Mouse (Mus musculus) liver, embryonic 16.5 days (tissue): ENCODE results near the gene Aldh4a1. TPM values are rescaled to one million over a fixed set of nuclear protein-coding genes. Genes with fewer than 3 reads are reported as not detected.
A peak's percentile ranks its signal among the peaks of the same experiment; 100 is the strongest.

Experiments
- ATAC-seq: fragments of 200-750 bp; cut with Nextera tagmentation; 2 replicates; pipeline ENCODE4 v1.8.0; 2017; ENCODE audit warnings: low read depth, mild to moderate bottlenecking, moderate number of reproducible peaks, moderate library complexity
- H3K27ac ChIP-seq: fragments of 300-500 bp; sonication (generic); 2 replicates; pipeline ENCODE4 v1.5.1; 2014; ENCODE audit warnings: mild to moderate bottlenecking, low read length
- H3K27me3 ChIP-seq: fragments of 300-500 bp; sonication (generic); 2 replicates; pipeline ENCODE4 v1.6.1; 2014; ENCODE audit warnings: low read depth, low read length, mixed read lengths; ENCODE audit not compliant: control insufficient read depth, insufficient read depth
- H3K36me3 ChIP-seq: fragments of 300-500 bp; sonication (generic); 2 replicates; pipeline ENCODE4 v1.6.1; 2014; ENCODE audit warnings: mild to moderate bottlenecking; ENCODE audit not compliant: control insufficient read depth, insufficient read depth
- H3K4me1 ChIP-seq: fragments of 300-500 bp; sonication (generic); 2 replicates; pipeline ENCODE4 v1.6.1; 2014; ENCODE audit warnings: low read depth, low read length, mixed read lengths; ENCODE audit not compliant: control insufficient read depth
- H3K4me2 ChIP-seq: fragments of 300-500 bp; sonication (generic); 2 replicates; pipeline ENCODE4 v1.6.1; 2014; ENCODE audit warnings: low read depth, low read length, mixed read lengths
- H3K4me3 ChIP-seq: fragments of 300-500 bp; sonication (generic); 2 replicates; pipeline ENCODE4 v1.5.1; 2014; ENCODE audit warnings: low read depth, mild to moderate bottlenecking, low read length
- H3K9ac ChIP-seq: fragments of 300-500 bp; sonication (generic); 2 replicates; pipeline ENCODE4 v1.6.1; 2014; ENCODE audit warnings: low read depth, low read length
- H3K9me3 ChIP-seq: fragments of 300-500 bp; sonication (generic); replicated peaks from 2 replicates; pipeline ENCODE4 v1.6.1; 2016; ENCODE audit warnings: low read length; ENCODE audit not compliant: control insufficient read depth
- WGBS: fragments of 180-500 bp; shearing (Covaris S2); extraction: QIAGEN DNeasy Blood & Tissue Kit; methylation state at CpG from one replicate; pipeline ENCODE4 v1.1.7; 2014; ENCODE audit not compliant: insufficient replicate concordance; 5-methylcytosine and 5-hydroxymethylcytosine counted together
- polyA plus RNA-seq: library from polyadenylated mRNA; unstranded; fragments of >200 nt; fragmentation: Nextera tagmentation; extraction: Ambion mirVana; gene quantifications from 2 replicates; pipeline ENCODE4 v1.2.1, GENCODE M21; 2015

Gene Aldh4a1
- polyA plus RNA-seq, 1 experiment from 2014 or later: 110 TPM

GRCm38 (mm10) chr4:139640333-139640732 is 17.7 kb downstream of the Aldh4a1 start:
- Histone ChIP-seq H3K27ac (no peak overlapping the region), H3K27me3 (no peaks in the 10 kb centered on the region; the same call in 1 of the 2 replicates), H3K4me1 (peaks cover 16% of the 10 kb centered on the region), H3K4me3 (no peak overlapping the region), H3K9me3 (no peaks in the 10 kb centered on the region), H3K36me3 (peaks cover 3% of the 10 kb centered on the region), H3K4me2 (no peak overlapping the region), H3K9ac (no peak overlapping the region)
- ATAC-seq: no peak
- 28% methylated on average over 12 of the region's 12 CpGs for WGBS

GRCm38 (mm10) chr4:139640775-139641174 is 18.1 kb downstream of the Aldh4a1 start:
- no peak for ATAC-seq
- 17% methylated on average over 6 of the region's 6 CpGs for WGBS
- Histone ChIP-seq H3K9me3 (no peaks in the 10 kb centered on the region), H3K36me3 (peaks cover 7% of the 10 kb centered on the region), H3K4me3 (no peak overlapping the region), H3K9ac (no peak overlapping the region), H3K27me3 (no peaks in the 10 kb centered on the region; the same call in 1 of the 2 replicates), H3K27ac (no peak overlapping the region), H3K4me1 (peaks cover 16% of the 10 kb centered on the region), H3K4me2 (no peak overlapping the region)

GRCm38 (mm10) chr4:139641829-139642425 is 19.3 kb downstream of the Aldh4a1 start:
- H3K4me2 ChIP-seq: 0 out of 2 replicates have a peak overlapping the region, but pooled peaks have one; percentile 3
- H3K27me3 ChIP-seq: no peaks in the 10 kb centered on the region; the same call in 1 of the 2 replicates
- H3K4me1 ChIP-seq: peaks cover 16% of the 10 kb centered on the region
- H3K9ac ChIP-seq: no peak overlapping the region
- no peak overlapping the region for H3K4me3 ChIP-seq
- no peak overlapping the region for H3K27ac ChIP-seq
- no peaks in the 10 kb centered on the region for H3K9me3 ChIP-seq
- WGBS: 14% methylated on average over 30 of the region's 30 CpGs
- ATAC-seq: peak; percentile 32
- peaks cover 10% of the 10 kb centered on the region for H3K36me3 ChIP-seq

- Histone ChIP-seq H3K27me3 (no peaks in the 10 kb centered on the region; the same call in 1 of the 2 replicates), H3K36me3 (peaks cover 10% of the 10 kb centered on the region), H3K27ac (no peak overlapping the region), H3K4me1 (peaks cover 16% of the 10 kb centered on the region), H3K4me3 (no peak overlapping the region), H3K4me2 (no peak overlapping the region), H3K9me3 (no peaks in the 10 kb centered on the region), H3K9ac (no peak overlapping the region)
- ATAC-seq: no peak
- 18% methylated on average over 9 of the region's 9 CpGs for WGBS
Measured at GRCm38 (mm10) chr4:139643972-139644371, 21.3 kb downstream of the Aldh4a1 start.

- H3K4me3 ChIP-seq: no peak overlapping the region
- H3K27ac ChIP-seq: no peak overlapping the region
- no peak overlapping the region for H3K4me2 ChIP-seq
- H3K9ac ChIP-seq: no peak overlapping the region
- H3K4me1 ChIP-seq: peaks cover 2% of the 10 kb centered on the region; the same call in 1 of the 2 replicates
- WGBS: 73% methylated on average over 7 of the region's 7 CpGs
- no peak for ATAC-seq
- H3K9me3 ChIP-seq: no peaks in the 10 kb centered on the region
- H3K36me3 ChIP-seq: peaks cover 10% of the 10 kb centered on the region
- no peaks in the 10 kb centered on the region for H3K27me3 ChIP-seq
Measured at GRCm38 (mm10) chr4:139646916-139647315, 24.2 kb downstream of the Aldh4a1 start.

GRCm38 (mm10) chr4:139650086-139650743 is 27.5 kb downstream of the Aldh4a1 start:
- WGBS: 61% methylated on average over 15 of the region's 15 CpGs
- H3K9ac ChIP-seq: no peak overlapping the region
- H3K4me1 ChIP-seq: no peaks in the 10 kb centered on the region
- peaks cover 6% of the 10 kb centered on the region; the same call in 1 of the 2 replicates for H3K36me3 ChIP-seq
- H3K27ac ChIP-seq: no peak overlapping the region
- H3K9me3 ChIP-seq: no peaks in the 10 kb centered on the region
- no peaks in the 10 kb centered on the region for H3K27me3 ChIP-seq
- ATAC-seq: no peak
- H3K4me2 ChIP-seq: no peak overlapping the region
- H3K4me3 ChIP-seq: no peak overlapping the region

GRCm38 (mm10) chr4:139650907-139651306 is 28.2 kb downstream of the Aldh4a1 start:
- Histone ChIP-seq H3K4me2 (no peak overlapping the region), H3K36me3 (peaks cover 2% of the 10 kb centered on the region; the same call in 1 of the 2 replicates), H3K4me3 (no peak overlapping the region), H3K27me3 (no peaks in the 10 kb centered on the region), H3K27ac (no peak overlapping the region), H3K9me3 (no peaks in the 10 kb centered on the region), H3K4me1 (no peaks in the 10 kb centered on the region), H3K9ac (no peak overlapping the region)
- 48% methylated on average over 11 of the region's 11 CpGs for WGBS
- no peak for ATAC-seq

GRCm38 (mm10) chr4:139653238-139653637 is 30.6 kb downstream of the Aldh4a1 start, which contains the start of gene Tas1r2:
TSS of gene Tas1r2 (plus strand) at chr4:139653538.
- WGBS: 68% methylated on average over 8 of the region's 8 CpGs
- H3K27ac ChIP-seq: no peak within 1 kb of the TSS
- ATAC-seq: no peak
- no peaks in the 10 kb centered on the region; the same call in 1 of the 2 replicates for H3K36me3 ChIP-seq
- no peaks in the 10 kb centered on the region for H3K4me1 ChIP-seq
- no peak within 1 kb of the TSS for H3K4me2 ChIP-seq
- no peak within 1 kb of the TSS for H3K9ac ChIP-seq
- H3K27me3 ChIP-seq: no peaks in the 10 kb centered on the region
- no peaks in the 10 kb centered on the region for H3K9me3 ChIP-seq
- no peak within 1 kb of the TSS for H3K4me3 ChIP-seq

- H3K9ac ChIP-seq: no peak overlapping the region
- H3K9me3 ChIP-seq: no peaks in the 10 kb centered on the region
- H3K27ac ChIP-seq: no peak overlapping the region
- no peak for ATAC-seq
- H3K4me3 ChIP-seq: no peak overlapping the region
- no peak overlapping the region for H3K4me2 ChIP-seq
- H3K36me3 ChIP-seq: no peaks in the 10 kb centered on the region
- WGBS: 77% methylated on average over 14 of the region's 14 CpGs
- no peaks in the 10 kb centered on the region for H3K4me1 ChIP-seq
- no peaks in the 10 kb centered on the region for H3K27me3 ChIP-seq
Measured at GRCm38 (mm10) chr4:139661897-139662296, 39.2 kb downstream of the Aldh4a1 start.
